Mouse (Mus musculus) stomach, embryonic 14.5 days (tissue): Measurements from ENCODE around the gene C130074G19Rik. TPM values are rescaled to one million over a fixed set of nuclear protein-coding genes. Genes with fewer than 3 reads are reported as not detected.
A peak's percentile ranks its signal among the peaks of the same experiment; 100 is the strongest.

Experiments
- ATAC-seq: fragments of 200-750 bp; cut with Nextera tagmentation; 2 replicates; pipeline ENCODE4 v1.8.0; 2017; ENCODE audit warnings: low read depth, moderate TSS enrichment; ENCODE audit not compliant: insufficient number of reproducible peaks, insufficient read depth, low FRiP score
- H3K27ac ChIP-seq: fragments of 300-500 bp; sonication (generic); 2 replicates; pipeline ENCODE4 v1.5.1; 2014; ENCODE audit warnings: mild to moderate bottlenecking, low read length, moderate library complexity, mixed read lengths
- H3K27me3 ChIP-seq: fragments of 300-500 bp; sonication (generic); 2 replicates; pipeline ENCODE4 v1.6.1; 2014; ENCODE audit warnings: low read length, control low read depth, mixed read lengths; ENCODE audit not compliant: control insufficient read depth, insufficient read depth
- H3K36me3 ChIP-seq: fragments of 300-500 bp; sonication (generic); 2 replicates; pipeline ENCODE4 v1.6.1; 2014; ENCODE audit warnings: mild to moderate bottlenecking, control low read depth, low read length, moderate library complexity, mixed read lengths; ENCODE audit not compliant: control insufficient read depth, insufficient read depth
- H3K4me1 ChIP-seq: fragments of 300-500 bp; sonication (generic); 2 replicates; pipeline ENCODE4 v1.6.1; 2014; ENCODE audit warnings: low read length, control low read depth, mixed read lengths; ENCODE audit not compliant: control insufficient read depth, insufficient read depth
- H3K4me2 ChIP-seq: fragments of 300-500 bp; sonication (generic); replicated peaks from 2 replicates; pipeline ENCODE4 v1.6.1; 2014; ENCODE audit warnings: low read depth, low read length, control low read depth
- H3K4me3 ChIP-seq: fragments of 300-500 bp; sonication (generic); 2 replicates; pipeline ENCODE4 v1.5.1; 2014; ENCODE audit warnings: low read depth, low read length, control low read depth
- H3K9ac ChIP-seq: fragments of 300-500 bp; sonication (generic); replicated peaks from 2 replicates; pipeline ENCODE4 v1.6.1; 2014; ENCODE audit warnings: low read depth, mild to moderate bottlenecking, control low read depth, low read length, moderate library complexity, mixed read lengths
- H3K9me3 ChIP-seq: fragments of 300-500 bp; sonication (generic); 2 replicates; pipeline ENCODE4 v1.6.1; 2016; ENCODE audit warnings: low read depth, low read length, control low read depth; ENCODE audit not compliant: control insufficient read depth
- WGBS: fragments of 180-500 bp; shearing (Covaris S2); extraction: QIAGEN DNeasy Blood & Tissue Kit; methylation state at CpG from one replicate; pipeline ENCODE4 v1.1.7; 2014; 5-methylcytosine and 5-hydroxymethylcytosine counted together
- microRNA counts: library from miRNA; unstranded; fragments of <30 nt; microRNA quantifications from one replicate; lab custom pipeline; 2016
- microRNA-seq: library from miRNA; unstranded; fragments of <30 nt; microRNA quantifications from one replicate; pipeline ENCODE4, GENCODE M21; 2016
- polyA plus RNA-seq: library from polyadenylated mRNA; unstranded; fragments of >200 nt; fragmentation: Nextera tagmentation; extraction: Ambion mirVana; gene quantifications from 2 replicates; pipeline ENCODE4 v1.2.1, GENCODE M21; 2014

Gene C130074G19Rik
- polyA plus RNA-seq, 1 experiment from 2014 or later = 1.9 TPM

DNA sequence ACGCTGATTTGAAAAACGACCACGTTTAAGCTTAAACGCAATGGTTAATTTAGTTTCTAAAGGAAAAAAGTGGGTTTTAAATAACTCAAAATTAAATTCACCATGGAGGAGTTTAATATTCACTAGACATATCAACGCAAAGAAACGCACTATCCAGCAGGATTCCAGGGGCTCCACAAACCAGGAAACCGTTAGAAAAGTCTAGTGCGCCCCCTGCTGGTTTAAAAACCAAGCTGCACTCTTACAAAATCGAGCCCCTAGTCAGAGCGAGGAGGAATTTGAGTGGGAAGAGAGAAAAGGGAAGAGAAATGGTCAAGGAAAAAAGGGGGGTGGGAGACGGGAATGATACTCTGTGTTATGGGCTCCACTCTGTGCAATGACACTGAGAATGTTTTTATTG lies 57.9 kb downstream of the C130074G19Rik start:
- H3K36me3 ChIP-seq = 0 out of 2 replicates have a peak, but pooled peaks cover 3% of the 10 kb centered on the region
- ATAC-seq = no peak
- WGBS = 23% methylated on average over 11 of the region's 11 CpGs
- no peak overlapping the region for H3K27ac ChIP-seq
- H3K9me3 ChIP-seq = no peaks in the 10 kb centered on the region
- H3K4me1 ChIP-seq = 0 out of 2 replicates have a peak, but pooled peaks cover 3% of the 10 kb centered on the region
- H3K9ac ChIP-seq = no peak overlapping the region
- H3K4me2 ChIP-seq = no peak overlapping the region; the same call in 1 of the 2 replicates
- H3K27me3 ChIP-seq = no peaks in the 10 kb centered on the region
- no peak overlapping the region for H3K4me3 ChIP-seq

DNA sequence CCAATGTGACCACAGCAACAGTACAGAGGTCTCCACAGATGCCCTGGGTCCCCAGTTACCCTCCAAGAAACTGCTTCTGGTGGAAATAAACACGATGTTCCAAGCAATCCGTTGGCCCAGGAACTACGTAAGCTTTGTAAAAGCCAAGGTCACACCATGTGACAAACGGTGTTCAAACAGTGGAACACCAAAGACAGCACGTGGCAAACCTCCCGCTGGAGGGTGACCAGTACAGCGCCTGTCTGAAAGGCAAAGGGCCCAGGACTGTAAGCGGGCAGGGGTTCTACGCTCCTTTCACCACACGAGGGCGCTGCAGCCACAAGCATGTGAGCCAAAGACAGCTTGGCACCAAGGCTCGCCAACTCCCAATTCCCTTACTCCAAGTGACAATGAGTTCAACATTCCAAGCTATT lies 58.6 kb downstream of the C130074G19Rik start:
- Histone ChIP-seq H3K9ac (no peak overlapping the region), H3K36me3 (0 out of 2 replicates have a peak, but pooled peaks cover 3% of the 10 kb centered on the region), H3K4me3 (no peak overlapping the region), H3K4me2 (no peak overlapping the region; the same call in 1 of the 2 replicates), H3K27me3 (no peaks in the 10 kb centered on the region), H3K9me3 (no peaks in the 10 kb centered on the region), H3K27ac (no peak overlapping the region), H3K4me1 (0 out of 2 replicates have a peak, but pooled peaks cover 3% of the 10 kb centered on the region)
- peak; percentile 68 for ATAC-seq
- WGBS = 8% methylated on average over 12 of the region's 12 CpGs

DNA sequence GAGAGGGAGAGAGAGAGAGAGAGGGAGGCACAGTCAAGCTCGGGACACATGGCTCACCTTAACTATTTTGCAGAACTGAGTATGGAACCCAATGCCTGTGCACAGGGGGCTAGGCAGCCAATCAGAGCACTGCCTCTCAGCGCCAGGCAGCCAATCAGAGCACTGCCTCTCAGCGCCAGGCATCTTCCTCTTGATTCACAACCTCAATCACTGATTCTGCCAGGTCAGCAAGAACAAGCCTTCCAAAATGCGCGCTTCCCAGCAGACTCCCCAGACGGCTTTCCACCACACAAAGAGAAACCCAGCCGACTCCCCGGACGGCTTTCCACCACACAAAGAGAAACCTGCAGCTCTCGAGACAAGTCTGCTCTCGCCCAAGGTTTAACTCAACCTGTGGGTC lies 60.3 kb downstream of the C130074G19Rik start:
- WGBS = 20% methylated on average over 11 of the region's 11 CpGs
- peaks cover 4% of the 10 kb centered on the region; the same call in 1 of the 2 replicates for H3K36me3 ChIP-seq
- H3K9me3 ChIP-seq = no peaks in the 10 kb centered on the region
- ATAC-seq = no peak; the same call in 1 of the 2 replicates
- no peak overlapping the region for H3K4me2 ChIP-seq
- H3K27me3 ChIP-seq = no peaks in the 10 kb centered on the region
- H3K4me1 ChIP-seq = 0 out of 2 replicates have a peak, but pooled peaks cover 3% of the 10 kb centered on the region
- no peak overlapping the region for H3K9ac ChIP-seq
- H3K27ac ChIP-seq = no peak overlapping the region
- no peak overlapping the region for H3K4me3 ChIP-seq

MicroRNA genes within 50 kb of the gene (microRNA counts, 519-probe panel; counts per million panel counts)
- microRNA mmu-miR-1981 (lab: Ali Mortazavi, UCI) = 3,488 counts per million, percentile 69 among the panel's probes with 10 or more counts

Small RNA genes within 50 kb of the gene (microRNA-seq; reads per million reads assigned to microRNA genes)
- 71.0 reads per million, percentile 44 among the genes with 10 or more reads in this experiment for gene Mir1981

Other genes starting within 250 kb of the C130074G19Rik start
- 10.8 and 12.7 TPM in 2 replicates for gene Hlx, start 150.6 kb downstream of the C130074G19Rik start, polyA plus RNA-seq
- gene Marc1, start 71.9 kb downstream of the C130074G19Rik start, polyA plus RNA-seq = 0.20 TPM in 1 of 2 replicates, not detected in the other
- gene Marc2, start 36.8 kb downstream of the C130074G19Rik start, polyA plus RNA-seq = 174 and 197 TPM in 2 replicates
- gene Mark1, start 116.4 kb upstream of the C130074G19Rik start, polyA plus RNA-seq = 3.0 and 3.3 TPM in 2 replicates